Mouse (Mus musculus): ENCODE measurements around the gene Golga1.
A peak's percentile ranks its signal among the peaks of the same experiment; 100 is the strongest.
"Not testable (repeated sequence)": the region's sequence is repeated elsewhere in the genome, so short reads cannot be mapped to it uniquely, and the experiment has no call there.

The Golga1 gene

DNA sequence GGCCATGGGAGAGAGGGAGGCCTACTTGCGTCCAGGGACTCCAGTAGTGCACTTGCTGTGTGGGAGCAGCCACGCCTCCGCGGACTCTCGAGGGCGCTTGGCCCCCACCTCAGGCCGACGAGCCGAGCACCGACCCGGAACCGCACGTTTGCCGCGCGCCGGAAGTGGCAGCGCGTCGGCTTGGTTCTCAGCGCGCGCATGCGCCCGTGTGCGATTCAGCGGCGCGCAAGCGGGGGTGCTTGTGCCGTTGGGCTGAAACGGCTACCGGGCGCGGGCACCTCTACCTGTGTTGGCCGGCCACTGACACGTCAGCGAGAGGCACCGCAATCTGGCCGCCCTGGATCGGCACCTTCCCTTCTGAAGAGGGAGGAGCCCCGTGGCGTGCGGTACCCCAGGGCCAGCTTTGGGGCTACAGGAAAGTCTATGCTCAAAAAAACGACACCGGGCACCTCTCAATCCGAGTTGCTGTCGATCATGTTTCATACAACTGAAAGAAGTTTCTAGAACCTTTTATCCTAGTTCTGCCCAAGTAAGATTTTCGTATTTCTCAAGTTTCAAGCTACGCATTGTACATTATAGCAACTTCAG is at the start of gene Golga1:
Golga1 (minus strand) TSS at position 142 of the 588 bp plus-strand sequence.
- DNase-seq = peak; percentile 92

DNA sequence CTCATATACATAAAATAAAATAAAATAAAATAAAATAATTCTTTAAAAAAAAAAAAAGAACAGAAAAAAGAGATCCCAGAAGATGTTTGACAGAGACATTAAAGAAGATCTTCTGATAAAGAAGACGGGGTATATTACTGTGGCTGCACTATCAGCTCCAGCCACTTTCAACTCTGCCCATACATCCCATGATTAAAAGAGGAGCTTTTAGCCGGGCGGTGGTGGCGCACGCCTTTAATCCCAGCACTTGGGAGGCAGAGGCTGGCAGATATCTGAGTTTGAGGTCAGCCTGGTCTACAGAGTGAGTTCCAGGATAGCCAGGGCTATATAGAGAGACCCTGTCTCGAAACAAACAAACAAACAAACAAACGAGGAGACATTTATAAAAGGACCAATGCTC is 48.8 kb upstream of the Golga1 start:
- no peak for DNase-seq

DNA sequence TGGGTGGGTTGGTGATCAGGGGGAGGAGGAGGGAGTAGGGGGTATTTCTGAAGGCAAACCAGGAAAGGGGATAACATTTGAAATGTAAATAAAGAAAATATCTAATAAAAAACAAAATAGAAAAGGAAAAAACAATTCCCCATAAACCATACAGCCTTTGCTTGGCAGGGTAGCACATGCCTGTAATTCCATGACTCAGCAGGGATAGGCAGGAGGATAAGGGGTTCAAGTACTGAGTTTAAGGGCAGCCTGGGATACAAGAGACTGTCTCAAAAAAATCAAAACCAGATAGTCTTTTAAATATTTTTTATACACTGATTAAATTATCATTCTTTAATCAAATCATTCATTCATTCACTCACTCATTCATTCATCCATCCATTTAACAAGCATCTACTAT is 45.2 kb upstream of the Golga1 start:
- DNase-seq = no peak

DNA sequence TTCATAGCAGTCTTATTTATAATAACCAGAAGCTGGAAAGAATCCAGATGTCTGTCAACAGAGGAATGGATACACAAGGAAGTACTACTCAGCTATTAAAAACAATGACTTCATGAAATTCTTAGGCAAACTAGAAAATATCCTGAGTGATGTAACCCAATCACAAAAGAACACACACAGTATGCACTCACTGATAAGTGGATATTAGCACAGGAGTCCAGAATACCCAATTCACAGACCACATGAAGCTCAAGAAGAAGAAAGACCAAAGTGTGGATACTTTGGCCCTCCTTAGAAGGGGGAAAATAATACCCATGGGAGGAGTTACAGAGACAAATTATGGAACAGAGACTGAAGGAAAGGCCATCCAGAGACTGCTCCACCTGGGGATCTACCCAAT is 44.4 kb upstream of the Golga1 start:
- not testable (repeated sequence) for DNase-seq

DNA sequence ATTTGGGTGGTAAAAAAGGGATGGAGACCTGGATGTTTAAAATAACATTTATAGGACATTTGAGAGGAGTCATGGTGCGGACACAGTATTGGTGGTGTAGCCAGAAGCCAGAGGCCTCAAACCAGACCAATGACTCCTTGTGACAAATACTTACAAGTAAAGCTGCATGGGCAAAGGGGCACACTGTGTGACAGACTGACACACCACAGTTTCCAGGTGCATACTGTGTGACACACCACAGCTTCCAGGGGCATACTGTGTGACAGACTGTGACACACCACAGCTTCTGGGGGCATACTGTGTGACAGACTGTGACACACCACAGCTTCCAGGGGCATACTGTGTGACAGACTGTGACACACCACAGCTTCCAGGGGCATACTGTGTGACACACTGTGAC is 34.6 kb upstream of the Golga1 start:
- DNase-seq = not testable (repeated sequence)

DNA sequence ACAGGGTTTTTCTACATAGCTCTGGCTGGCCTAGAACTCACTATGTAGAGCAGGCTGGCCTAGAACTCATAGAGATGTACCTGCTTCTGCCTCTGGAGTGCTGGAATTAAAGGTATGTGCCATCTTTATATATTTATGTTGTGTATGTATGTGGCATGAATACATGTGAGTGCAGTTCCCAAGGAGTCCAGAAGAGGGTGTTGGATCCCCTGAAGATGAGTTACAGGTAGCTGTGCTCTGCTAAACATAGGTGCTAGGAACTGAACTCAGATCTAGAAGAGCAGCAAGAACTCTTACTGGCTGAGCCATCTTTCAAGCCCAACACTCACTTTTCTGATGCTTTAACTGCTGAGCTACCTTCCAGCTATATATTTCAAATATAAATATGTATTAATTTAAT is 32.7 kb upstream of the Golga1 start:
- no peak for DNase-seq

DNA sequence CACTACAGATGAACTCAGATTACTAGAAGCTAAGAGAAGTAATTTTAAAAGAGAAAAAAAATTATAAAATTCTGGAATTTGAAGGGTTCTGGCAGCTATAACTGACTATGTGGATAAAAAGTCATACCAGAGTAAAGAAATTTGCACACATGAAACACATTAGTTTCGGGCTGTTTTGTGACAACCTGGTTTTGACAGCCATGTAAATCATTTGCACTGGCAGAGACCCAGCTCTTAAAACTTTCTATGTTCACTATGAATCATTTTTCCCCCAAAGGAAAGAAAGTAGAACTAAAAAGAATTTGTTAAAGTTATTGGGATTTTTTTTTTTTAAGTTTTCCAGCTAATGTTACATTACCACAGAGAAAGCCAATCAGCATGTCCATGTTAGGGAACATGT is 26.6 kb upstream of the Golga1 start:
- DNase-seq = no peak

DNA sequence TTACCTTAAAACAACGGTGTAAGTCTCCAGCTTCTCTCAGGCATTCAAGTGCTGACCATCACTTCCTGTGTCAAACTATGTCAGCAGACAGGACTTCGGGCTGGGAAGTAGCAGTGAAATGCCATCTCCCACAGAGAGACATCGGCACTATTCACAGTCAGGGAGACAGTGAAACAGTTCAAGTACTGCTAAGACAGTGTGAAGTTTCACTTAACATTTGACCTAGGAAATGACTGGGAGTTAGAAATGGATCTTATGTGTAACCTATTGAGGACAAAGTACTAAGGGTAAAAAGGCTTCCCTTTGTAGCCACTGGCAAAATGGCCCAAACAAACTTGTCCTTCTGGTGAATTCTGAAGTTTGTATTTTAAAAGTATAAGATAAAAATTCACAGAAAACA is 17.4 kb upstream of the Golga1 start:
- DNase-seq = no peak

DNA sequence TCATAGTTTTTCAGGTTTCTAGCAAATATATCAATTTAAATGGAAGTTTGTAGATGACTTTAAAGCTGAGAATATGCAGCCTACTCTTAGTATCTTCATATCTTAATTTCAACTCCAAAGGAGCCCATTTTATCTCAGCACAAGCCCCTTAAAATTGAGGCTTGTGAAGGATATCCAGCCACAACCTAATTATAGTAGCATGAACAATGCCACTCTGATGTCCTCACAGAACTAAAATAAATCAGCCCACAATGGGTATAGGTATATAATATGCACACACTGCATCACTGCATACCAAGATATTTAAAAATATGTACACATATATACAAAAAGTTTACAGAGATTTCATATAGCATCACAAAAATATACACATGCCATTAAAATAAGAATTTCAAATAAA is 5.3 kb upstream of the Golga1 start:
- DNase-seq = no peak

DNA sequence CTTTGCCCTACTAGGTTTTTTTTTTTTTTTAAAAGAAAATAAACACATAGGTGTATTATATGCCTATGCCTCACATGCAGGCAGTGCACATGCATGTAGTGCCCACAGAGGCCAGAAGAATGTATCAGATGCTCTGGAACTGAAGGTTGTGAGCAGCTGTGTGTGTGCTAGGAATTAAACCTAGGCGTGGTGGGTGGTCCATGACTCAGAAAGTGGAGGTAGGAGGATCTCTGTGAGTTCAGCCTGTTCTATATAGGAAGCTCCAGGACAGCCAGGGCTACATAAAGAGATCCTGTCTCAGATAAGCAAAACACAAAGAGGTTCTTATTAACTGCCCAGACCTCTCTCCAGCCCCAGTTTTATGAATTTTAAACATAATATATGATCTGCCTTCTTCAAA is 3.8 kb upstream of the Golga1 start:
- peak; percentile 15 for DNase-seq

DNA sequence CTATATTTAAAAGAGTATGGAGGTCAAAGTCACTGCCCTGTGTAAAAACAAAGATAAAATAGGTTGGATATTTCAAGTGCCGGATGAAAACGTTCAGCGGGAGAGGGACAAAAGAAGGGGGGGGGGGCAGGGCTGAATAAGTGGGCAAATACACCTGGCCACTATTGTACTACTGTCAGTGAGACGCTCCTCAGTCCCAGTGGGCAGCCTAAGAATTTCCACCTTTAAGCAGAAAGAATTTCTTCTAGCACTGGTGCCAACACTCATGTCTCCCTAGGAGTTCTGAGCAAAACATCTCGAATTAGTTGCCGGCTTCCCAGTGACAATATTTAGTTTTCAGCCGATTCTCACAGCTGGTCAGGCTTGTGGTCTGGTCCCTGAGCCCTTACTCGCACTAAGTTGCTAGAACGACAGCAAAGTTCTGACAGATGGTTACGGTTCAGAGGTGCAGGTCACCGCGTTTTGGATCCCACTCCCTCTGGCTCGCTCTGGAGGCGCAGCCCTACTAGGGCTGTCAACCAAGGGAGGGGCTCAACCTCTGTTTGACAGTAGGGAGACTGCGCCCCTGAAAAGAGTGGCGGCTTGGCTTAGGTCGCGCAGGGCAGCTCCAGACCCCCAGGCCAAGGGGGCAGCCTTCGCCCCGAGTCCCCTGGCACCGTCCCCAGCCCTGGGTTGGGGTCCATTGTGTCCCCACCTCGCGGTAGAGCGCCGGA is 498 bp downstream of the Golga1 start:
- no peak for DNase-seq

DNA sequence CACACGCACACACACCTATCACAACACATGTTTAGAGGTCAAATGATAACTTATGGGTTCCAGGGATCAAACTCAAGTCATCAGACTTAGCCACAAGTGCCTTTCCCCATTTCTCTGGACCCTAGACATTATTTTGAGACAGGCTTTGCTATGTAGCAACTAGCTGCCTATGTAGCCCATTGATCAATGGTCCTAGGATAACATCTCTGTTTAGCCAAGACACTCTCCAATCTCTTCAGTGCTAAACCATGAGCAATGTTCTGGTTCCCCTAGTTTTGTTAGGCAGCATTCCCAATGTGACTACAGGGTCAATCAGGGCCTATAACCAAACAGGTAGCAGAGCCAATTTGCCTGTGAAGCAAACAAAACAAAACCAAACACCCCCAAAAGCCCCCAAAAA is 16.8 kb downstream of the Golga1 start:
- no peak for DNase-seq

DNA sequence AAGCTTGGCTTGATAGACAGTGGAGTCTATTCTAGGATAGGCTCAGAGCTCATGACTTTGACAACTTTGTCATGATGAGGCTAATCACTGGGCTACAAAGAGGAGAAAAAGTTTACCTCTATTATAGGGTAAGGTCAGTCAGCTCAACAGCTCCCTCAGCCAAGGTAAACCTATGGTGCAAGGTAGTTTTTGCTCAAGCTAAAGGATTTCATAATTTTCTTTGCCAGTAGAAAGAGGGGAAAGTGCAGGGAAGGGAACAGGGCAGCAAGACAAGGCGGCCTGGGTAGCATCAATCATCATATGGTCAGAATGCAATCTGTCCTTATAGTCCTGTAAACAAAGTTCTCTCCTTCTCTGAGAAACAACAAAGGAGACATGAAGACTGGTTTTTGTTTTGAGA is 25.1 kb downstream of the Golga1 start:
- DNase-seq = no peak

DNA sequence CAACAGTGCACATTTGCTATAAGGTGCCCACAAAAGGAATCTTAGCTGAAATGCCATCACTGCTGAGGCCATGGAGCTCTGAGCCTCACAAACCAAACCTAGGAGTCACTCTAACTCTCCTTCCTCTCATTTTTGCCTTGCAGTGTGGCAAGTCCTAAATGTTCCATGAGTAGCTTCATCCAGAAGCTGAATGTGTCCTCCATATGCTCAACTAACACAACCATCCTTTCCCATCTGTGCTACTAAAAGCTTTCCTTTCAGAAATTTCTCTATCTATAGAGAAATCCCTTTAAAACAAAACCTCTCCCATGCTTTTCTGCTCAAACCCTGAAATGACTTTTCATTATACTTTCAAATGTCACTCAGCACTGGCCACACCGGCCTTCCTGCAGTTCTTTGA is 33.7 kb downstream of the Golga1 start:
- DNase-seq = peak; percentile 16

DNA sequence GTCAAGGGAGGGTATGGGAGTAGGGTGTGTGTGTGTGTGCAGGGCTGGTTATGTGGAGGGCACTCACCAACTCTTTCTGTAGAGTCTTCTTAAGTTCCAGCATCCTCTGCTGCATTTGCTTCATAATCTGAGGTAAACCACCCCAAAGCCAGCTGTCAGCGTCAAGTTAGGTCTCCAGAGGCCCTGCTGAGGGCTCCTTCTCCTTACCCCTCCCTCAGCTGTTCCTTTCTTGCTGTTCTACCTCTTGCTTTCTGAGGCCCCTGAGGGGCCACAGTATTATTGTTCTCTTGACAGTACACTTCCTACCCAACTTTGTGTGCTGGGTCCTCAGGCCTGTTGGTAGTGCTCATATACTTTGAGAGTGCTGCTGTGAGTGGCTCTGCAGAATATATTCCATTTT is 45.3 kb downstream of the Golga1 start:
- DNase-seq = no peak

DNA sequence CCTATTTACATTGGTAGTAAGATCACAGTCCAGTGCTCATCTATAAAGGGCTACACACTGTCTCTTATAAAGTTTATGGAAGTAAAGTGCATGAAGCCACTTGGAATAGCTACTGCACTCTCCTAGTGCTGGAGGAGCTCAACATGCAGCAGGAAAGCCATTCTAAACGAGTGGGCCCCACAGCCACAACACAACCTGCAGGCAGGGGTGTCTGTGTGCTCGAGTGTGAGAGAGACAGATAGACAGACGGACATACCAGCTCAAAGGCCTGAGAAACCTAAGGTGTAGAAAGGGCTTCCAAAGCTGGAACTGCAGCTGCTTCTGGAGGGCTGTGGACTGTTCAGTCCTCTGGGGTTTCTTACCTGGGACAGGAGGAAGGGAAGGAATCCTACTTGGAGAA is 48.8 kb downstream of the Golga1 start:
- DNase-seq = no peak

DNA sequence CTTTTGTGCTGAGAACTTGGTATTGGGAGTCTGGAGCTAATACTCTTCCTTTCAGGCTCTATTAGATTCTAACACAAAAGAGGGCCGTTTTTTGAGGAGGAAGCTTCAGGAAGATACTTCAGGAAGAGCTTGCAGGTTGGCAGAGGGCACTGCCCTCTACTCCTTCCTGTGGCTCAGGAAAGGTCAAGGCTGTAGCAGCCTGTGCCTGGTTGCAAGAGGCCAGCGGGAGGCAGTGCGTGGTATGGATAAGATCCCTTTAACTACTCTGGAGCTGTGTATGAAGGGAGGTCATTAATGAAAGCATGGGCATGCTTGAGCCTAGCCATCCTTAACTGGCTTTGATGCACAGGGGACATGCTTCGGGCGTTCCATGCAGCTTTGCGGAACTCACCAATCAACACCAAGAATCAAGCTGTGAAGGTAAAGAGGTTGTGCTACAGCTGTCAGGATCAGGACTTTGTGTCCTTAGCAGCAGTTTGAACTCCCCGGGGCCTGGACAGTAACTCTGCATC is 52.5 kb downstream of the Golga1 start:
- DNase-seq = no peak

DNA sequence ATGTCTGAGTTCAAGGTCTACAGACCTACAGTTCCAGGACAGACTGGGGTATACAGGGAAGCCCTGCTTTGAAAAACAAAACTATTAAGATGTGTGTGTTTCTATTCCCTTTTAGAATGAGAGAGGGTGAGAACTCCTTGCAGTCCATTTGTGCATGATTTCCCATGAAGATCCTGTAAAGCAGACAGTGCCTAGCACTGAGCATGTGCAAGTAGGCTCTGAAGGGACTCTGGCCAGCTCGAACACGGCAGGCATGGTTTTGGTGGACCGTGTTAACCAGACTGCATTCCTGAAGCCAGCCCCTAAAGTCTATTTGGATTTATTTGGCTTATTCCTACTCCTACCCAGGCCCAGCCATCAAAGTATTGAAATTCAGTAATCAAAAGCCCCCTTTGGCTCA is 53.4 kb downstream of the Golga1 start:
- DNase-seq = no peak

DNA sequence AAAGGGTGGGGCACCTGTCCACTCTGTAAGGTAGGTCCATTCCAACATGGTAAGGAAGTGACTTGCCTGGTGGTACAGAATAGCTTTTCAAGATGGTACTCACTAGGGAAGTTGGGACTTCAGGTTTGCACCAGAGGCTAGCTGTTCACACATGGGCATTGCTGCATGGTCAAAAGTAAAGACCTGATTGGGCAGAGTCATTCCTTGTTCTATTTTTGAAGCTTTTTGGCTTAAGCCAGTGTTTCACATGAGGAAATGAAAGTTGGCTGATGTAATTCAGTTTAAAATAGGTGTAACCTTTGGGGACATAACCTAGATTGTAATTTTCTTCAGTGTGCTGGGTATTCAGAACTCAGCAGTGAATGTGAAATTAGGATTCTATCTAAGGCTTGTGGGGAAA is 54.1 kb downstream of the Golga1 start:
- no peak for DNase-seq

DNA sequence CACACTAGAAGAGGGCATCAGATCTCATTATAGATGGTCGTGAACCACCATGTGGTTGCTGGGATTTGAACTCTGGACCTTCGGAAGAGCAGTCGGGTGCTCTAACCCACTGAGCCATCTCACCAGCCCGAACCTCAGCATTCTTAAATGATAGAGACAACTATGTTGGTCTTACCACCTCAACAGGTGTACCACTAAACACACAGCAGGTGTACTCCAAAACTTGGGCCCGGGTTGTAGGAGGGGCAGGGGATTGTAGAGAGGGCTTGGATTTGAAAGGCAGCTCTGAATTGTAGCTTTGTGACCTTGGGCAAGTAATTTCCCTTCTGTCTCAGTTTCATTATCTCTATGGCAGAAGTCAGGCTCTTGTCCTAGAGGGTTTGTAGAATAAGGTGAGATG is 55.2 kb downstream of the Golga1 start:
- not testable (repeated sequence) for DNase-seq

DNA sequence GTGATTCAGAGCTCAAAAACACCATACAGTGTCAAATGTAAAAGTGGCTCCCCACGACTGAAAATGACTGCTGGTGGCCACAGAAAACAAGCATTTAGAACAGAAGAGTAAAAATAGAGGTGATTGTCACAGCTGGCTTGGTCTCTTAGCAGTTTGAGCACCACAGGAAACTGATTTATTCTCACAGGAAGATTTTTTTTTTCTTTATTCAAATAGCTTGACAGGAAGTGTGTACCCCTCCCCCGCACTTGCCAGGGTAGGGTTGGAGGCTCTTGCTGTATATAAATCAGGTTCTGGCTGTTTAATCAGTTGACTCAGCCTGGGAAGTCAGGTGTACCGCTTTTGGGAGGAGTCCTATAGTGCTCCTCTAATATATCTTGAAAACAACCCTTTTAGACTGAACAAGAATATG is 56.4 kb downstream of the Golga1 start:
- DNase-seq = peak; percentile 57

DNA sequence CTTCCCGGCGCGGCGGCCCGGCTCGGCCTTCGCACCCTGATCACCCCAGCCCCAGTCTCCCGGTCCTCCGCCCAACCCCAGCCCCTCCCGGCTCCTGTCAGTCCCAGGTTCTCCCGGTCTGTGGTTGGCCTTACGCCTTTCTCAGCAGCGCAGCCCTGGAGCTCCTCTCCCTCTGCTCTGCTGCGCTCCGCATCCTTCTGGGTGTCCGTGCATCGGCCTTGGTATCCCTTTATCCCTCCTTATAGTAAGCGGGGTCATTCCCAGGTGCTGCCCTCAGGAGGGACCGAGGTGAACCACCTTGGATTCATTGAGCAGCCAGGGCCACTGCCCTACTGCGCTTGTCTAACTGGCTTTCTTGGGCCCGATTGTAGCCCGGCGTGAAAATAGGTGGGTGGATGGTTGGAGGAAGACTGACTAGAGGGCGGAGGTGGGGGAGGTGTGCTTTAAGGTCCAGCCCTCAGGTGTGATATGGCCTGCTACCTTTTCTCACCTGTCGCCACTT is 56.9 kb downstream of the Golga1 start:
- DNase-seq = peak; percentile 49

DNA sequence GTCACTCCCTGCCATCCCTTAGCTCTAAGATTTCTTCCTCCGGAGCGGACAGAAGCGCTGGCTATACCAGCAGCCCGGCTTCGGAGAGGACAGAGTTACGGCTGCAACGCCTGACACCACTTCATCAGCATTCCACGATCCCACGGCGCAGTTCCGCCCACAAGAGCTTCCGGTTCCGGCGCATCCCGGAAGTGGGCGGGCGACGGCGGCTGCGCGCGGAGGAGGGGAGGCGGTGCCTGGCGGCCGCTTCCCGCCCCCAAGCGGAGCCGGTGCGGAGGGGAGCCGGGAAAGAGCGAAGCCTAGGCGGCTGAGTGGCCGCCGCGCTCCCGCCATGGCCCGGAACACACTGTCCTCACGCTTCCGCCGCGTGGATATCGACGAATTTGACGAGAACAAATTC is 57.5 kb downstream of the Golga1 start:
- DNase-seq = peak; percentile 97

DNA sequence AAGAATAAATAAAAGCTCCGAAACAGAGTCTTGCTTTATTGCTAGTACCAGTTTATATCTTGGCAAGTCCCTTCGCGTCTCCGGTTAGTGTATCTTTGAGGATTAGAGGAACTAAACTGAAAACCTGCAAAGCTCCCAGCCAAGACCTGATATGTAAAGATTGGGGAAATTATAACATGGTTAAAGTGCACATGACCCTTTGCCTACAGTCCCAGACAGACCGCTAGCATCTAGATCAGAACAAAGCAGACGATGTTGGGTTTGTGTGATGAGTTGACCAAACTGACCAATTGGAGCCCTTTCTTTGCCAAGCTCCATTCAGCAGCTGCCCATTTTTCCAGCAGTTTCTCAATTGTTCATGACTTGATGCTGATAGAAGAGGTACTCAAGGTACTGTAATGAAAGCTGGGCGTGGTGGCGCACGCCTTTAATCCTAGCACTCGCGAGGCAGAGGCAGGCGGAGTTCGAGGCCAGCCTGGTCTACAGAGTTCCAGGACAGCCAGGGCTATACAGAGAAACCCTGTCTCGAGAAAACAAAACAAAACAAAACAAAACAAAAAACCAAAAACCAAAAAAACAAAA is 59.1 kb downstream of the Golga1 start:
- no peak for DNase-seq

Data from right cerebral cortex, adult 18-20 months (tissue).